Mouse (Mus musculus): ENCODE results near the gene B4galnt1. TPM values are rescaled to one million over a fixed set of nuclear protein-coding genes. Genes with fewer than 3 reads are reported as not detected.

The B4galnt1 gene
- polyA plus RNA-seq, 1 experiment: 81.2 TPM

GRCm38 (mm10) chr10:127197104-127197503 is 32.1 kb downstream of the B4galnt1 start:
- 87% methylated on average over 8 of the region's 8 CpGs for WGBS
- no peak for DNase-seq
- no peak overlapping the region for H3K4me3 ChIP-seq (replicated peaks; ENCODE audit: extremely low read depth, low read depth, low read length)
- TF ChIP-seq CTCF (IDR thresholded peaks at IDR 0.05; ENCODE audit: insufficient read depth, low read length): no peak
- 0 out of 2 replicates have a peak, but pooled peaks have one; percentile 2 for TF ChIP-seq POLR2A (IDR thresholded peaks at IDR 0.05; ENCODE audit: borderline replicate concordance, extremely low read depth, low read depth, low read length)
- peaks cover 6% of the 10 kb centered on the region for H3K4me1 ChIP-seq (ENCODE audit: control insufficient read depth, insufficient read depth, low read length)

GRCm38 (mm10) chr10:127197505-127198110 is 32.6 kb downstream of the B4galnt1 start:
- DNase-seq: no peak
- no peak overlapping the region for H3K4me3 ChIP-seq (replicated peaks; ENCODE audit: extremely low read depth, low read depth, low read length)
- TF ChIP-seq CTCF (IDR thresholded peaks at IDR 0.05; ENCODE audit: insufficient read depth, low read length) (no peak), POLR2A (IDR thresholded peaks at IDR 0.05; ENCODE audit: borderline replicate concordance, extremely low read depth, low read depth, low read length) (0 out of 2 replicates have a peak, but pooled peaks have one; percentile 2)
- H3K4me1 ChIP-seq (ENCODE audit: control insufficient read depth, insufficient read depth, low read length): peaks cover 6% of the 10 kb centered on the region
- 75% methylated on average over 11 of the region's 11 CpGs for WGBS

GRCm38 (mm10) chr10:127198492-127198891 is 33.5 kb downstream of the B4galnt1 start:
- TF ChIP-seq POLR2A (IDR thresholded peaks at IDR 0.05; ENCODE audit: borderline replicate concordance, extremely low read depth, low read depth, low read length) (no peak), CTCF (IDR thresholded peaks at IDR 0.05; ENCODE audit: insufficient read depth, low read length) (no peak)
- 39% methylated on average over 2 of the region's 2 CpGs for WGBS
- DNase-seq: no peak
- peaks cover 6% of the 10 kb centered on the region for H3K4me1 ChIP-seq (ENCODE audit: control insufficient read depth, insufficient read depth, low read length)
- no peak overlapping the region for H3K4me3 ChIP-seq (replicated peaks; ENCODE audit: extremely low read depth, low read depth, low read length)

- WGBS: 66% methylated on average over 5 of the region's 5 CpGs
- no peak for DNase-seq
- Histone ChIP-seq H3K4me1 (ENCODE audit: control insufficient read depth, insufficient read depth, low read length) (peaks cover 6% of the 10 kb centered on the region), H3K4me3 (replicated peaks; ENCODE audit: extremely low read depth, low read depth, low read length) (no peak overlapping the region)
- no peak for TF ChIP-seq CTCF (IDR thresholded peaks at IDR 0.05; ENCODE audit: insufficient read depth, low read length)
- no peak for TF ChIP-seq POLR2A (IDR thresholded peaks at IDR 0.05; ENCODE audit: borderline replicate concordance, extremely low read depth, low read depth, low read length)
These were observed 34.0 kb downstream of the B4galnt1 start for GRCm38 (mm10) chr10:127199068-127199467.

- 89% methylated on average over 11 of the region's 11 CpGs for whole genome bisulfite sequencing
- Histone ChIP-seq H3K4me3 (replicated peaks; ENCODE audit: extremely low read depth, low read depth, low read length) (no peak overlapping the region), H3K4me1 (ENCODE audit: control insufficient read depth, insufficient read depth, low read length) (peaks cover 6% of the 10 kb centered on the region)
- TF ChIP-seq CTCF (IDR thresholded peaks at IDR 0.05; ENCODE audit: insufficient read depth, low read length) (no peak), POLR2A (IDR thresholded peaks at IDR 0.05; ENCODE audit: borderline replicate concordance, extremely low read depth, low read depth, low read length) (no peak)
- DNase-seq: no peak
These were observed 34.4 kb downstream of the B4galnt1 start for GRCm38 (mm10) chr10:127199474-127199873.

- Histone ChIP-seq H3K4me3 (replicated peaks; ENCODE audit: extremely low read depth, low read depth, low read length) (no peak overlapping the region), H3K4me1 (ENCODE audit: control insufficient read depth, insufficient read depth, low read length) (peaks cover 3% of the 10 kb centered on the region; the same call in 1 of the 2 replicates)
- WGBS: 83% methylated on average over 8 of the region's 8 CpGs
- TF ChIP-seq CTCF (IDR thresholded peaks at IDR 0.05; ENCODE audit: insufficient read depth, low read length) (no peak), POLR2A (IDR thresholded peaks at IDR 0.05; ENCODE audit: borderline replicate concordance, extremely low read depth, low read depth, low read length) (no peak)
- DNase-seq: no peak
These were observed 35.3 kb downstream of the B4galnt1 start for GRCm38 (mm10) chr10:127200279-127200678.

GRCm38 (mm10) chr10:127203106-127203505 is 38.1 kb downstream of the B4galnt1 start:
- 92% methylated on average over 3 of the region's 3 CpGs for WGBS
- H3K4me1 ChIP-seq (ENCODE audit: control insufficient read depth, insufficient read depth, low read length): no peaks in the 10 kb centered on the region
- no peak for TF ChIP-seq CTCF (IDR thresholded peaks at IDR 0.05; ENCODE audit: insufficient read depth, low read length)
- no peak for DNase-seq
- no peak overlapping the region for H3K4me3 ChIP-seq (replicated peaks; ENCODE audit: extremely low read depth, low read depth, low read length)

GRCm38 (mm10) chr10:127204589-127204988 is 39.6 kb downstream of the B4galnt1 start:
- Histone ChIP-seq H3K4me3 (replicated peaks; ENCODE audit: extremely low read depth, low read depth, low read length) (no peak overlapping the region), H3K4me1 (ENCODE audit: control insufficient read depth, insufficient read depth, low read length) (no peaks in the 10 kb centered on the region)
- TF ChIP-seq CTCF (IDR thresholded peaks at IDR 0.05; ENCODE audit: insufficient read depth, low read length): no peak
- no peak for TF ChIP-seq POLR2A (IDR thresholded peaks at IDR 0.05; ENCODE audit: borderline replicate concordance, extremely low read depth, low read depth, low read length)
- no peak for DNase-seq
- 59% methylated on average over 5 of the region's 5 CpGs for WGBS

- Histone ChIP-seq H3K4me1 (ENCODE audit: control insufficient read depth, insufficient read depth, low read length) (peaks cover 2% of the 10 kb centered on the region; the same call in 1 of the 2 replicates), H3K4me3 (replicated peaks; ENCODE audit: extremely low read depth, low read depth, low read length) (no peak overlapping the region)
- no peak for DNase-seq
- no peak for TF ChIP-seq CTCF (IDR thresholded peaks at IDR 0.05; ENCODE audit: insufficient read depth, low read length)
- no peak for TF ChIP-seq POLR2A (IDR thresholded peaks at IDR 0.05; ENCODE audit: borderline replicate concordance, extremely low read depth, low read depth, low read length)
- 61% methylated on average over 10 of the region's 10 CpGs for WGBS
These were observed 40.3 kb downstream of the B4galnt1 start for GRCm38 (mm10) chr10:127205373-127205772.

GRCm38 (mm10) chr10:127208921-127209320 is 43.9 kb downstream of the B4galnt1 start:
- no peak for TF ChIP-seq POLR2A (IDR thresholded peaks at IDR 0.05; ENCODE audit: borderline replicate concordance, extremely low read depth, low read depth, low read length)
- no peak for TF ChIP-seq CTCF (IDR thresholded peaks at IDR 0.05; ENCODE audit: insufficient read depth, low read length)

More at GRCm38 (mm10) chr10:127208921-127209320, 43.9 kb downstream of the B4galnt1 start:
- Histone ChIP-seq H3K4me1 (ENCODE audit: control insufficient read depth, insufficient read depth, low read length) (peaks cover 4% of the 10 kb centered on the region; the same call in 1 of the 2 replicates), H3K4me3 (replicated peaks; ENCODE audit: extremely low read depth, low read depth, low read length) (no peak overlapping the region)
- 59% methylated on average over 4 of the region's 4 CpGs for WGBS
- DNase-seq: no peak
